Comparison of ENCODE assay signal across 21 mouse cellular contexts in the genomic region with DNA sequence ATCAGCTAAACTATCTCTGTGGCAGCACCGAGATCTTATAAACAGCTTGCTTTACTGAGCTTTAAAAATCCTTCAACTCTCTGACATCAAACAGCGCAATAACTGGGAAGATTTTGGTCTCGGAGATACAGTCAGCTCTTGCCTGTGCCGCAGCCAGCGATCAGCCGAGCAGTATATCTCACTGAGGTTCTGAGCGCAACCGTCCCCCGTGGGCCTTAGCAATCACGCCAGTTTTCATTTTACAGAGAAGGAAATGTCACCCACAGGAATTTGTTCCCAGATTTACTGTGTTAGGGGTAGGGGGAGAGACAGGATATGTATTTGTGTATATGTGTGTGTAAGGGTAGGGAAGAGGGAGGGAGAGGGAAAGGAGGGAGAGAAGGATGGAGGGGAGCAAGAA. TPM values are rescaled to one million over a fixed set of nuclear protein-coding genes. Genes with fewer than 3 reads are reported as not detected.
A peak's percentile ranks its signal among the peaks of the same experiment; 100 is the strongest.
DNase-seq lines count a peak whose midpoint lies in the region; ATAC-seq and TF ChIP-seq lines count a peak whose summit lies in the region.
"Had no signal": no experiment of that assay in that cellular context is flagged by ENCODE, and none has a peak within 500 bp of the region (broad histone marks: within the 10 kb centered on the region; RNA-seq: fewer than 3 reads in every experiment).

No protein-coding gene starts in this region.

- no peaks in the 10 kb centered on the region for H3K4me1 ChIP-seq in hindbrain, embryonic 13.5 days (replicated peaks)
- no peaks in the 10 kb centered on the region for H3K4me1 ChIP-seq in hindbrain, embryonic 11.5 days (replicated peaks; ENCODE audit: control insufficient read depth, insufficient read depth, low read length)
- no peaks in the 10 kb centered on the region for H3K4me1 ChIP-seq in neural tube, embryonic 14.5 days (ENCODE audit: control insufficient read depth, insufficient read depth, low read length)
- H3K4me1 ChIP-seq in embryonic facial prominence, embryonic 10.5 days: peaks cover 8% of the 10 kb centered on the region
- H3K4me1 ChIP-seq: forebrain, embryonic 13.5 days; forebrain, embryonic 15.5 days had no signal

- H3K4me3 ChIP-seq in hindbrain, embryonic 13.5 days: no peak overlapping the region
- H3K4me3 ChIP-seq in hindbrain, embryonic 11.5 days (ENCODE audit: low read depth, low read length): no peak overlapping the region
- H3K4me3 ChIP-seq in neural tube, embryonic 14.5 days (ENCODE audit: low read depth, low read length): no peak overlapping the region
- H3K4me3 ChIP-seq in embryonic facial prominence, embryonic 10.5 days: no peak overlapping the region
- H3K4me3 ChIP-seq: embryonic facial prominence, embryonic 12.5 days; forebrain, embryonic 13.5 days; forebrain, embryonic 15.5 days had no signal

- 73% methylated on average over 10 of the region's 10 CpGs for WGBS in hindbrain, embryonic 13.5 days
- 91% methylated on average over 10 of the region's 10 CpGs for WGBS in hindbrain, embryonic 11.5 days
- 34% methylated on average over 10 of the region's 10 CpGs for WGBS in neural tube, embryonic 14.5 days
- WGBS in embryonic facial prominence, embryonic 10.5 days: 89% methylated on average over 10 of the region's 10 CpGs

- peak overlapping the region; percentile 23; the same call in 1 of the 2 replicates for H3K27ac ChIP-seq in hindbrain, embryonic 13.5 days
- H3K27ac ChIP-seq in hindbrain, embryonic 11.5 days (ENCODE audit: low read depth, low read length): no peak overlapping the region
- 0 out of 2 replicates have a peak overlapping the region, but pooled peaks have one; percentile 12 for H3K27ac ChIP-seq in neural tube, embryonic 14.5 days (ENCODE audit: low read depth, low read length)
- no peak overlapping the region for H3K27ac ChIP-seq in embryonic facial prominence, embryonic 10.5 days (replicated peaks)
- H3K27ac ChIP-seq: embryonic facial prominence, embryonic 12.5 days; forebrain, embryonic 13.5 days; forebrain, embryonic 15.5 days had no signal

- TF ChIP-seq POLR2A in brain, embryonic 14.5 days (IDR thresholded peaks at IDR 0.05; ENCODE audit: borderline replicate concordance, extremely low read depth, insufficient read depth, insufficient read length, poor library complexity, severe bottlenecking): no peak

- no peaks in the 10 kb centered on the region for H3K36me3 ChIP-seq in hindbrain, embryonic 13.5 days
- no peaks in the 10 kb centered on the region for H3K36me3 ChIP-seq in hindbrain, embryonic 11.5 days (ENCODE audit: control insufficient read depth, insufficient read depth, low read length)
- no peaks in the 10 kb centered on the region for H3K36me3 ChIP-seq in neural tube, embryonic 14.5 days (ENCODE audit: control insufficient read depth, insufficient read depth, low read length)
- H3K36me3 ChIP-seq in embryonic facial prominence, embryonic 10.5 days (replicated peaks): no peaks in the 10 kb centered on the region
- H3K36me3 ChIP-seq: embryonic facial prominence, embryonic 12.5 days; forebrain, embryonic 15.5 days had no signal

- H3K9ac ChIP-seq in hindbrain, embryonic 13.5 days: no peak overlapping the region
- H3K9ac ChIP-seq in hindbrain, embryonic 11.5 days (ENCODE audit: low read depth, low read length): no peak overlapping the region
- no peak overlapping the region for H3K9ac ChIP-seq in neural tube, embryonic 14.5 days (replicated peaks; ENCODE audit: low read depth, low read length)
- H3K9ac ChIP-seq: embryonic facial prominence, embryonic 12.5 days; forebrain, embryonic 13.5 days; forebrain, embryonic 15.5 days; forebrain, postnatal 0 days had no signal

- no peak for DNase-seq in hindbrain, embryonic 11.5 days (ENCODE audit: low spot score)
- peak; percentile 14 for DNase-seq in brain, embryonic 14.5 days (ENCODE audit: low read depth)
- no peak for DNase-seq in embryonic facial prominence, embryonic 10.5 days (ENCODE audit: low spot score)
- DNase-seq in frontal cortex, postnatal 25 days (ENCODE audit: low spot score in 2 of 2): no peak
- DNase-seq: adrenal gland, adult 2 months; adrenal gland, postnatal 10 days; adrenal gland, postnatal 25 days; cerebellum, adult 11 months; cerebellum, adult 18-20 months; cerebellum, adult 8-10 months; cerebellum, adult 9-11 months; cerebellum, postnatal 14 days; cerebellum, postnatal 36 days; embryo, embryonic 11 days; forebrain, postnatal 0 days had no signal

- ATAC-seq in hindbrain, embryonic 13.5 days (ENCODE audit: low FRiP score): no peak
- no peak for ATAC-seq in hindbrain, embryonic 11.5 days (ENCODE audit: low FRiP score)
- ATAC-seq in neural tube, embryonic 14.5 days (ENCODE audit: low read depth): peak; percentile 51
- ATAC-seq: forebrain, embryonic 13.5 days; forebrain, embryonic 15.5 days; forebrain, postnatal 0 days had no signal

- H3K27me3 ChIP-seq in hindbrain, embryonic 13.5 days: no peaks in the 10 kb centered on the region
- H3K27me3 ChIP-seq in hindbrain, embryonic 11.5 days (ENCODE audit: control insufficient read depth, insufficient read depth, low read length): no peaks in the 10 kb centered on the region
- H3K27me3 ChIP-seq in neural tube, embryonic 14.5 days (ENCODE audit: control insufficient read depth, insufficient read depth, low read length): no peaks in the 10 kb centered on the region
- H3K27me3 ChIP-seq in embryonic facial prominence, embryonic 10.5 days (replicated peaks; ENCODE audit: low read depth, poor library complexity, severe bottlenecking): no peaks in the 10 kb centered on the region
- H3K27me3 ChIP-seq: embryonic facial prominence, embryonic 12.5 days; forebrain, embryonic 13.5 days; forebrain, embryonic 15.5 days had no signal

- no peak overlapping the region for H3K4me2 ChIP-seq in hindbrain, embryonic 13.5 days
- no peak overlapping the region for H3K4me2 ChIP-seq in hindbrain, embryonic 11.5 days (replicated peaks; ENCODE audit: low read depth, low read length)
- no peak overlapping the region for H3K4me2 ChIP-seq in neural tube, embryonic 14.5 days (ENCODE audit: low read depth, low read length)
- H3K4me2 ChIP-seq: embryonic facial prominence, embryonic 12.5 days; forebrain, embryonic 13.5 days; forebrain, embryonic 15.5 days had no signal

- H3K9me3 ChIP-seq in hindbrain, embryonic 13.5 days: no peaks in the 10 kb centered on the region
- no peaks in the 10 kb centered on the region for H3K9me3 ChIP-seq in hindbrain, embryonic 11.5 days (ENCODE audit: control insufficient read depth, low read length)
- no peaks in the 10 kb centered on the region for H3K9me3 ChIP-seq in neural tube, embryonic 14.5 days (ENCODE audit: control insufficient read depth, low read length)
- no peaks in the 10 kb centered on the region for H3K9me3 ChIP-seq in embryonic facial prominence, embryonic 10.5 days
- H3K9me3 ChIP-seq: embryonic facial prominence, embryonic 12.5 days; forebrain, embryonic 13.5 days; forebrain, embryonic 15.5 days had no signal

- TF ChIP-seq CTCF in brain, embryonic 14.5 days (IDR thresholded peaks at IDR 0.05; ENCODE audit: borderline replicate concordance, extremely low read depth, insufficient read depth, insufficient read length): no peak

RNA-seq across cellular contexts. Expression of a gene that starts 20.9 kb away (rescaled TPM):
- polyA plus RNA-seq in hindbrain, embryonic 13.5 days (2015; fragmentation: Nextera tagmentation; extraction: Ambion mirVana): 2.4 and 2.7 TPM in 2 replicates
- 2.4 and 2.6 TPM in 2 replicates for polyA plus RNA-seq in hindbrain, embryonic 11.5 days (2014; fragmentation: Nextera tagmentation; extraction: Ambion mirVana)
- 15.2 and 16.3 TPM in 2 replicates for polyA plus RNA-seq in brain, embryonic 14.5 days (2012; rRNA removed)
- polyA plus RNA-seq in neural tube, embryonic 14.5 days (2014; fragmentation: Nextera tagmentation; extraction: Ambion mirVana): 16.7 and 18.1 TPM in 2 replicates
- polyA plus RNA-seq in embryonic facial prominence, embryonic 10.5 days (2016; fragmentation: Nextera tagmentation; extraction: Ambion mirVana): 0.77 and 1.1 TPM in 2 replicates
- polyA plus RNA-seq: C2C12 had no signal

Comparison
In these comparisons a context has a peak if more than half of its experiments do, and no peak if none do; other contexts are left out.
1. H3K27ac ChIP-seq: peak in hindbrain, embryonic 13.5 days (single experiment) and neural tube, embryonic 14.5 days (single experiment); none in hindbrain, embryonic 11.5 days (single experiment) and embryonic facial prominence, embryonic 10.5 days (single experiment).